Mouse (Mus musculus) kidney, adult 2 months (tissue): Measurements from ENCODE around the gene Crocc. TPM values are rescaled to one million over a fixed set of nuclear protein-coding genes. Genes with fewer than 3 reads are reported as not detected.
A peak's percentile ranks its signal among the peaks of the same experiment; 100 is the strongest.

Source experiments
- DNase-seq: peaks from one replicate; pipeline ENCODE4 v3.0.0; 2021
- H3K27ac ChIP-seq: fragments of 200-500 bp; 2 replicates; pipeline ENCODE4 v1.5.1; 2012; ENCODE audit warnings: low read depth, low read length, control low read depth, inconsistent platforms; ENCODE audit not compliant: insufficient read depth
- H3K27me3 ChIP-seq: fragments of 200-500 bp; replicated peaks from 2 replicates; pipeline ENCODE4 v1.6.1; 2012; ENCODE audit warnings: mild to moderate bottlenecking, moderate library complexity, low read length, inconsistent platforms; ENCODE audit not compliant: control insufficient read depth, insufficient read depth
- H3K36me3 ChIP-seq: fragments of 200-500 bp; 2 replicates; pipeline ENCODE4 v1.6.1; 2012; ENCODE audit warnings: mild to moderate bottlenecking, moderate library complexity, low read length, inconsistent platforms; ENCODE audit not compliant: control insufficient read depth, insufficient read depth
- H3K4me1 ChIP-seq: fragments of 200-500 bp; 2 replicates; pipeline ENCODE4 v1.6.1; 2011; ENCODE audit warnings: low read length; ENCODE audit not compliant: control insufficient read depth, insufficient read depth
- H3K4me3 ChIP-seq: fragments of 200-500 bp; 2 replicates; pipeline ENCODE4 v1.5.1; 2011; ENCODE audit warnings: mild to moderate bottlenecking, low read depth, low read length, control low read depth; ENCODE audit not compliant: insufficient read depth
- CTCF ChIP-seq: fragments of 200-500 bp; conservative IDR thresholded peaks from 2 replicates; pipeline ENCODE4 v1.5.1; 2011; ENCODE audit warnings: low read depth, mild to moderate bottlenecking, control low read depth, low read length, moderate library complexity, mixed read lengths; ENCODE audit not compliant: insufficient read depth, insufficient read length
- POLR2A ChIP-seq: fragments of 200-500 bp; IDR thresholded peaks from one replicate; pipeline ENCODE4 v1.6.1; 2011; ENCODE audit warnings: low read depth, low read length, control low read depth
- WGBS: fragments of 180-500 bp; shearing (Covaris S2); methylation state at CpG from one replicate; pipeline ENCODE4 v1.1.7; 2018; 5-methylcytosine and 5-hydroxymethylcytosine counted together
- polyA plus RNA-seq: library from polyadenylated mRNA; depleted of rRNA; stranded (reverse); fragments of >200 nt; gene quantifications from 2 replicates; pipeline ENCODE4 v1.2.3, GENCODE M21; 2012

The Crocc gene
- polyA plus RNA-seq, 1 experiment = 34.7 TPM

- H3K4me1 ChIP-seq = peaks cover 8% of the 10 kb centered on the region; the same call in 1 of the 2 replicates
- peak overlapping the region; percentile 81 for H3K4me3 ChIP-seq
- H3K36me3 ChIP-seq = no peaks in the 10 kb centered on the region; the same call in 1 of the 2 replicates
- no peak for TF ChIP-seq CTCF
- TF ChIP-seq POLR2A = no peak
- WGBS = 65% methylated on average over 17 of the region's 17 CpGs
- DNase-seq = no peak
- no peaks in the 10 kb centered on the region for H3K27me3 ChIP-seq
- H3K27ac ChIP-seq = no peak overlapping the region
Observed at GRCm38 (mm10) chr4:141076761-141077506, 16.6 kb upstream of the Crocc start.

GRCm38 (mm10) chr4:141074109-141074508 is 13.8 kb upstream of the Crocc start:
- WGBS = 91% methylated on average over 4 of the region's 4 CpGs
- peaks cover 8% of the 10 kb centered on the region; the same call in 1 of the 2 replicates for H3K4me1 ChIP-seq
- H3K27ac ChIP-seq = no peak overlapping the region
- no peaks in the 10 kb centered on the region for H3K27me3 ChIP-seq
- DNase-seq = no peak
- TF ChIP-seq POLR2A (no peak), CTCF (no peak)
- no peaks in the 10 kb centered on the region; the same call in 1 of the 2 replicates for H3K36me3 ChIP-seq
- no peak overlapping the region for H3K4me3 ChIP-seq

GRCm38 (mm10) chr4:141073661-141074060 is 13.3 kb upstream of the Crocc start:
- WGBS = 69% methylated on average over 9 of the region's 9 CpGs
- TF ChIP-seq CTCF = no peak
- TF ChIP-seq POLR2A = no peak
- Histone ChIP-seq H3K4me3 (no peak overlapping the region), H3K27ac (no peak overlapping the region), H3K36me3 (no peaks in the 10 kb centered on the region; the same call in 1 of the 2 replicates), H3K4me1 (peaks cover 8% of the 10 kb centered on the region; the same call in 1 of the 2 replicates), H3K27me3 (no peaks in the 10 kb centered on the region)
- DNase-seq = no peak

GRCm38 (mm10) chr4:141072502-141072901 is 12.2 kb upstream of the Crocc start:
- no peak overlapping the region for H3K27ac ChIP-seq
- H3K4me3 ChIP-seq = no peak overlapping the region
- TF ChIP-seq CTCF (no peak), POLR2A (no peak)
- H3K4me1 ChIP-seq = peaks cover 14% of the 10 kb centered on the region
- no peaks in the 10 kb centered on the region for H3K27me3 ChIP-seq
- 88% methylated on average over 11 of the region's 11 CpGs for WGBS
- DNase-seq = no peak
- H3K36me3 ChIP-seq = no peaks in the 10 kb centered on the region; the same call in none of the 2 replicates

- DNase-seq = peak; percentile 71
- 48% methylated on average over 4 of the region's 4 CpGs for WGBS
- H3K27me3 ChIP-seq = no peaks in the 10 kb centered on the region
- H3K4me1 ChIP-seq = peaks cover 19% of the 10 kb centered on the region
- TF ChIP-seq POLR2A = no peak
- TF ChIP-seq CTCF = peak; percentile 89
- no peaks in the 10 kb centered on the region; the same call in none of the 2 replicates for H3K36me3 ChIP-seq
- H3K4me3 ChIP-seq = no peak overlapping the region
- H3K27ac ChIP-seq = no peak overlapping the region
Observed at GRCm38 (mm10) chr4:141069731-141070130, 9.4 kb upstream of the Crocc start.

GRCm38 (mm10) chr4:141068655-141069054 is 8.3 kb upstream of the Crocc start:
- H3K4me1 ChIP-seq = peaks cover 19% of the 10 kb centered on the region
- no peak for TF ChIP-seq POLR2A
- TF ChIP-seq CTCF = no peak
- no peaks in the 10 kb centered on the region; the same call in none of the 2 replicates for H3K36me3 ChIP-seq
- no peaks in the 10 kb centered on the region for H3K27me3 ChIP-seq
- WGBS = 83% methylated on average over 8 of the region's 8 CpGs
- DNase-seq = no peak
- no peak overlapping the region for H3K4me3 ChIP-seq
- no peak overlapping the region for H3K27ac ChIP-seq

- Histone ChIP-seq H3K4me1 (peaks cover 19% of the 10 kb centered on the region), H3K36me3 (no peaks in the 10 kb centered on the region; the same call in none of the 2 replicates), H3K4me3 (no peak overlapping the region), H3K27me3 (no peaks in the 10 kb centered on the region), H3K27ac (peak overlapping the region; percentile 8)
- 41% methylated on average over 9 of the region's 9 CpGs for WGBS
- no peak for DNase-seq
- TF ChIP-seq POLR2A (no peak), CTCF (no peak)
Observed at GRCm38 (mm10) chr4:141067516-141068046, 7.2 kb upstream of the Crocc start.
